Mouse (Mus musculus) liver, embryonic 16.5 days (tissue): ENCODE measurements at regions not wholly inside any gene's neighbourhood (a gene's known extent, or its start where the extent isn't known, plus 50 kb on each side); places are given as distances from the start of the nearest gene placed in this dataset.

ENCODE experiments used
- ATAC-seq: fragments of 200-750 bp; cut with Nextera tagmentation; 2 replicates; pipeline ENCODE4 v1.8.0; 2017; ENCODE audit warnings: low read depth, mild to moderate bottlenecking, moderate number of reproducible peaks, moderate library complexity
- H3K27ac ChIP-seq: fragments of 300-500 bp; sonication (generic); 2 replicates; pipeline ENCODE4 v1.5.1; 2014; ENCODE audit warnings: mild to moderate bottlenecking, low read length
- H3K27me3 ChIP-seq: fragments of 300-500 bp; sonication (generic); 2 replicates; pipeline ENCODE4 v1.6.1; 2014; ENCODE audit warnings: low read depth, low read length, mixed read lengths; ENCODE audit not compliant: control insufficient read depth, insufficient read depth
- H3K36me3 ChIP-seq: fragments of 300-500 bp; sonication (generic); 2 replicates; pipeline ENCODE4 v1.6.1; 2014; ENCODE audit warnings: mild to moderate bottlenecking; ENCODE audit not compliant: control insufficient read depth, insufficient read depth
- H3K4me1 ChIP-seq: fragments of 300-500 bp; sonication (generic); 2 replicates; pipeline ENCODE4 v1.6.1; 2014; ENCODE audit warnings: low read depth, low read length, mixed read lengths; ENCODE audit not compliant: control insufficient read depth
- H3K4me2 ChIP-seq: fragments of 300-500 bp; sonication (generic); 2 replicates; pipeline ENCODE4 v1.6.1; 2014; ENCODE audit warnings: low read depth, low read length, mixed read lengths
- H3K4me3 ChIP-seq: fragments of 300-500 bp; sonication (generic); 2 replicates; pipeline ENCODE4 v1.5.1; 2014; ENCODE audit warnings: low read depth, mild to moderate bottlenecking, low read length
- H3K9ac ChIP-seq: fragments of 300-500 bp; sonication (generic); 2 replicates; pipeline ENCODE4 v1.6.1; 2014; ENCODE audit warnings: low read depth, low read length
- H3K9me3 ChIP-seq: fragments of 300-500 bp; sonication (generic); replicated peaks from 2 replicates; pipeline ENCODE4 v1.6.1; 2016; ENCODE audit warnings: low read length; ENCODE audit not compliant: control insufficient read depth
- WGBS: fragments of 180-500 bp; shearing (Covaris S2); extraction: QIAGEN DNeasy Blood & Tissue Kit; methylation state at CpG from one replicate; pipeline ENCODE4 v1.1.7; 2014; ENCODE audit not compliant: insufficient replicate concordance; 5-methylcytosine and 5-hydroxymethylcytosine counted together

DNA sequence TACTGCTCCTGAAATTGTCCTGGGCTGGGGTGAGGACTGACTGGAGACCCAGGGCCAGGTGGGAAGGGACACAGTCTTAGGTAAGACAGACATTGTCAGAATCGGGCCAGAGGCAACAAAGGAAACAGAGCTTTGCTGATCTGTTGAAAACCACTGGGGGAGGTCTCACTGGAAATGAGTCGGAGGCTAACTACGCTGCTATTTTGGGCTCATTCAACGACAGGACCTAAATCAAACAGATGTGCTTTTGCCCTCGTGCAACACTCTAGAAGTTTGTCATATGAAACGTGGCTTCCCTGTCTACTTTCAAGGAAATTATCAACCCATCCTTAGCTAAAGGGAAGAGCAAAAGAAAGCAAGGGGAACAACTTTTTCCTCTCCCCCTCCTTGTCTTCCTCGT is 265.3 kb downstream of the Plpp3 start:
- H3K9ac ChIP-seq, result no peak overlapping the region
- 11% methylated on average over 7 of the region's 7 CpGs for WGBS
- H3K27ac ChIP-seq, result no peak overlapping the region
- no peaks in the 10 kb centered on the region for H3K27me3 ChIP-seq
- no peaks in the 10 kb centered on the region for H3K36me3 ChIP-seq
- no peaks in the 10 kb centered on the region for H3K4me1 ChIP-seq
- H3K9me3 ChIP-seq, result no peaks in the 10 kb centered on the region
- H3K4me3 ChIP-seq, result no peak overlapping the region
- no peak for ATAC-seq
- H3K4me2 ChIP-seq, result no peak overlapping the region

DNA sequence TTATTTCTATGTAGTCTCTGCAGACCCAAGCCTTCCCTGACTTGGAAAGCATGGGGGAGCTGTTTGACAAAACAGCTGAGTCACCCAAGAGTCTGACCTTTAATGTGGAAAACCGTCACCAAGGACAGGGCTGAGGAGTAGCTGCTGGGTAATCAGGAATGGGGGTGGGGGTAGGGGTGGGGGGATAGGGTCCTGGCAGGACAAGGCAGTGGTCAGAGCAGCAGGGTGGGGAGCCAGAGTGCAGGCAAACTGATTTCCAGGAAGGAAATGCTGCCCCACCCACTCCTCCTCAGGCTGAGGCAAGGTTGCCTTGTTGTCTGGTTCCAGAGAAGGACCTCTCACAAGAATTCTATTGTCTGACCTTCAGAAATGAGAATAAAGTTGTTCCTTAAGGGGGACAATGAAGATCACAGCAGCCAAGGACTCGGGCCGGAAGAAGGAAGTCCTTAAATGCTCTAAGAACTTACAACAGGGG is 266.6 kb downstream of the Plpp3 start:
- Histone ChIP-seq H3K4me3 (no peak overlapping the region), H3K27me3 (no peaks in the 10 kb centered on the region), H3K27ac (no peak overlapping the region), H3K36me3 (no peaks in the 10 kb centered on the region), H3K4me2 (no peak overlapping the region), H3K9ac (no peak overlapping the region), H3K9me3 (no peaks in the 10 kb centered on the region), H3K4me1 (no peaks in the 10 kb centered on the region)
- 48% methylated on average over 3 of the region's 3 CpGs for WGBS
- no peak for ATAC-seq

DNA sequence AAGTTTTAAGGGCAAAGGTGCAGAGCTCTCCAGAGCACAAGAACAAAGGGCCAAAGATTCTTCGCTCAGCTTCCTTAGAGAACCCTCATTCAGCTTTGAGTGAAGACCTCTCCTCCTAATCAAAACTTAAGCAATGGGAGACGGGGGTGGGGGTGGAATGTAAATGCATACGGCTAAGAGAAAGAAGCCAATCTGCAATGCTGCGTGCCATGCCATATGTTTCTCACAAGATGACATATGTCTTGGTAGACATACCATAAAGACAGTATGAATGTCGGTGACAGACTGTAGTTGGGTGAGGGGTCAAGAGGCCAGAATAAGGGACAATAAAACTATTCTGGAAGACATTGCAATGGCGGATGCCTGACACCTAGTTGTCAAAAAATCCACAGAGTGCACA is 267.9 kb downstream of the Plpp3 start:
- Histone ChIP-seq H3K9ac (no peak overlapping the region), H3K4me2 (no peak overlapping the region), H3K9me3 (no peaks in the 10 kb centered on the region), H3K36me3 (no peaks in the 10 kb centered on the region), H3K4me3 (no peak overlapping the region), H3K27me3 (no peaks in the 10 kb centered on the region), H3K4me1 (no peaks in the 10 kb centered on the region), H3K27ac (no peak overlapping the region)
- no peak for ATAC-seq
- 72% methylated on average over 6 of the region's 6 CpGs for WGBS

DNA sequence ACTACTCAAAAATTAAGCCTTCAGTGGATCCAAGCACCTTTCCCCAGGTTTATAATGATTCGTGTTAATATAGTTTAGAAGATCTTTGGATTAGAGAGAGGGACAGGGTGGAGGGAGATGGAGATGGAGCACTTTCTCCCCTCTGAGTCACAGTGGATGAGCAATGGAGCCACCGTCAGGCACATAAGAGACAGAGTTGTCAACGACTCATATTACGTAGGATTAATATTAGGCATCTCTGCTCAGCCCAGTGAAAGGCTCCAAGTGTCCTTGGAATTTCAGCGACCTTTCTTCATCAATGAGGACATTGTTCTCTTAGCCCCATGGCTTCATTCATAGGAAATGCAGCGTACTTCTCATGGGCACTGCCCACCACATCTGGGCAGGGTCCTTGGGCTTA is 270.4 kb downstream of the Plpp3 start:
- Histone ChIP-seq H3K4me3 (no peak overlapping the region), H3K9ac (no peak overlapping the region), H3K36me3 (no peaks in the 10 kb centered on the region), H3K4me2 (no peak overlapping the region), H3K4me1 (no peaks in the 10 kb centered on the region), H3K27ac (no peak overlapping the region), H3K9me3 (no peaks in the 10 kb centered on the region), H3K27me3 (no peaks in the 10 kb centered on the region)
- ATAC-seq, result no peak
- WGBS, result 64% methylated on average over 6 of the region's 6 CpGs

DNA sequence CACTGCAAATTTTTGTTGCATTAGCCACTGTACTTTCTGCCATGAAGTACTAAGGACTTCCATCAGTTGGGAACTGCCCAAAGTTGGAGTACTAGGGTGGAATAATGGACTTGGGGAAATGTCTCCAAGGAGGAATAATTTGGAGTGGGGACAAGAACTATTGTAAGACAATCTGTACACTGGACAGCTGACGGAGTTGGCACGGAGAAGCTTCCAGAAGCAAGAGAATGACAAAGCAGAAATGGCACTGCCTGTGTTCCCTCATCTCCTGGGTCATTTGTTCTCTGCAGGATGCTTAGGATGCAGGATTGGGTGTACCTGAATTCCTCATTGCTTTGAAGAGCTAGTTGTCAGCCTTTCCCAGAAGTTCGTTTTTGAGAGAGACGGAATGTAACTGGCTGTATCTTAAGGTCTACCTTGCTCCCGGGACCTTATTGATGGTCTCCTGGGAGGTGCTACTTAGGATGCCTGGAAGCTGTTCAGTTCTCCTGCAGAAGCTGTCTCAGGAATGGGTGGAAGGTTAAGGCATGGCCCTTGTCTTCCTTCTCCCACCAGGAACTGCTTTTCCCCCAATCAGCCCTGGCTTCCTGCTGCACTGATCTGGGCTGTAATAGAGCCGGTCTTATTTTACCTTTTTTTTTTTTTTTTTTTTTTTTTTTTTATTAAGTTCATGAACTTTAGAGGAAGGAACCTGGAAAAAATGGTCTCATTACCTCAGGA is 272.4 kb downstream of the Plpp3 start:
- Histone ChIP-seq H3K27ac (no peak overlapping the region), H3K4me1 (no peaks in the 10 kb centered on the region), H3K27me3 (no peaks in the 10 kb centered on the region), H3K9ac (no peak overlapping the region), H3K9me3 (no peaks in the 10 kb centered on the region), H3K4me2 (no peak overlapping the region), H3K4me3 (no peak overlapping the region), H3K36me3 (no peaks in the 10 kb centered on the region)
- WGBS, result 72% methylated on average over 6 of the region's 6 CpGs
- no peak for ATAC-seq

DNA sequence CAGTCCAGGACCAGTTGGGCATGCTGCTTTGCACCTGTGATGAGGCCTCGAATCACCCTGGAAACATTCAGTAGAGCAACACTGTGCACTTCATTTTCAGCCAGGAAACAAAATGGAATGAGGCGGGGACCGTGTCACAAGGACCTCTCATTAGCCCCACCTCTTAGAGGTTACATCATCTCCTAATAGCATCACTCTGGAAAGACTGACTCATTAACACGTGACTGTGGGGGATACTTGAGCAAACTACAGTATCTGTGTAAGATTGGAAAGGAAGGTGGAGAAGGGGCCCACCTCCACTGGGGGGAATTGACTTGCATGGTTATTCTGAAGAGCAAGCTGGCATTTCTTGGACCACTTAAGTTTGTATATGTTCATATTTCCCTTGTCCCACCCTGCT is 275.3 kb downstream of the Plpp3 start:
- no peaks in the 10 kb centered on the region for H3K9me3 ChIP-seq
- ATAC-seq, result no peak
- no peaks in the 10 kb centered on the region for H3K4me1 ChIP-seq
- no peak overlapping the region for H3K27ac ChIP-seq
- H3K9ac ChIP-seq, result no peak overlapping the region
- H3K4me2 ChIP-seq, result no peak overlapping the region
- no peak overlapping the region for H3K4me3 ChIP-seq
- H3K27me3 ChIP-seq, result no peaks in the 10 kb centered on the region
- WGBS, result 62% methylated on average over 4 of the region's 4 CpGs
- H3K36me3 ChIP-seq, result no peaks in the 10 kb centered on the region

DNA sequence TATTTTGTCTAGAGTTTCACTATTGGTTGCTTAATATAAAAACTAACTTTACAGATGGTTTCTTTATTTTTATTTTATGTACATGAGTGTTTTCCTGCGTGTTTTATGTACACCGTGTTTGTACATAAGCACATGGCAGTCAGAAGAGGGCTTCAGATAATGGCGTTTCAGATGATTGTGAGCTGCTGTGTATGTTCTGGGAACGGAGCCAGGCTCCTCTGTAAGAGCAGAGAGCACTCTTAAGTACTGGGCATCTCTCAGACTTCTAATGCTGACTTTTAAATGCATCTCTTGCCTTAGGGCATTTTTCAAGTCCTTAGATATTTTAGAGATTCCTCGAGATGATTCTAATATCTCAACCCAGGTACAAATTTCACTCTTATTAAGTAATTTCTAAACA is 280.0 kb downstream of the Plpp3 start:
- Histone ChIP-seq H3K36me3 (no peaks in the 10 kb centered on the region), H3K9me3 (no peaks in the 10 kb centered on the region), H3K4me3 (no peak overlapping the region), H3K9ac (no peak overlapping the region), H3K27me3 (no peaks in the 10 kb centered on the region), H3K27ac (no peak overlapping the region), H3K4me2 (no peak overlapping the region), H3K4me1 (no peaks in the 10 kb centered on the region)
- no peak for ATAC-seq
- WGBS, result 60% methylated on average over 5 of the region's 5 CpGs

DNA sequence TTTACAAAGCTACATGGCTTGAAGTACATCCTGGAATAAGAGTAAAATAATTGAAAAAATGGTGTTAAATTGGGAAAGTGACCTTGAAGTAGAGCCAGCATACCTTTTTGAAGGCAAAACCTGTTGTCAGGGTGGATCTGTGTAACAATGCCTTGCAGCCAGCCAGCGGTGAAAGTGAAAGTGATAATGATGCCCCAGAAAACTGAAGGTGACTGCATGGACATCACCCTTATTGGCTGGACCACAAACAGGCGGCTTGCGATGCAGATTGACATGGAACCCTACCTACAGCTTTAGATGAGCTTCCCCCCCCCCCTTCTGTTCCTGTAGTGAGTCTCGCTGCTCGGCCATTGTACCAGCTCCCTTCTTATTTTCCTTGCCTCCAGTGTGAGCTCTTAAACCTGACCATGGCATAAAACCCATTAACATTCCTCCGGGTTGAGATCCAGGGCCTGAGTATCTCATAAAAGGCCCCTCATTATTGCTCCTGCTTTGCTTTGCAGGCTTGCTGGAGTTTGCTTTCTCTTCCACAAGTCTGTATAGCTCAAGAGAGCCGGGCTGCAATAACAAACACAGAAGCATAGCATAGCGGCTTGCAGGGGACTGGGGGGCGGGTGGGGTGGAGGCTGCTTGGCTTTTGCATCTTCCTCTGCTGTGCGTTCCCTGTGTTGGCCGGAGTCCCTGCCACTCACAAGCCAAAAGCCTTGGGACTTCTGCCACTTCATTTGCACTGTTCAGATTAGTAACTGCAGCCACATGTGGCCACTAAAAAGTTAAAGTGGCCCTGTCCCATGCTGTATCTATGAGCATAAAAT is 292.1 kb downstream of the Plpp3 start:
- H3K9me3 ChIP-seq, result no peaks in the 10 kb centered on the region
- H3K4me2 ChIP-seq, result no peak overlapping the region
- H3K4me1 ChIP-seq, result no peaks in the 10 kb centered on the region
- H3K4me3 ChIP-seq, result no peak overlapping the region
- H3K9ac ChIP-seq, result no peak overlapping the region
- no peak for ATAC-seq
- 62% methylated on average over 11 of the region's 11 CpGs for WGBS
- H3K36me3 ChIP-seq, result no peaks in the 10 kb centered on the region
- H3K27ac ChIP-seq, result no peak overlapping the region
- H3K27me3 ChIP-seq, result no peaks in the 10 kb centered on the region

DNA sequence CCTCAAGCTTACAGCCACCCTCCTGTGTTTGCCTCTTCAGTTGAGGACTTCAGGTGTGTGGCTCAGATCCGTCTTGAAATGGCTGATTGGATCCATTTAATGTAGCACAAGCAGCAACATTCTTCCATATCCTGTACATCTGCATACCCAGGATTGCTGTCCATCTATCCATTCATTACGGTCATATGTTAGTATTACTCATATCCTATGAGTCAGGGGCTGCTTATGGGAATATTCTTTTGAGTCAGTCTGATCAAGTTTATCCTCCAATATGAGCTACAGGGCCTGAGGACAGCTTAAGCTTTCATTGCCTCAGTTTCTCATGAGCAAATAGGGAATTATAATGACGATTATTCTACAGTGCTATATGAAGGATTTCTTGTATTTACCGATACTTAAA is 293.7 kb downstream of the Plpp3 start:
- H3K4me1 ChIP-seq, result no peaks in the 10 kb centered on the region
- H3K4me3 ChIP-seq, result no peak overlapping the region
- H3K9me3 ChIP-seq, result no peaks in the 10 kb centered on the region
- no peak overlapping the region for H3K4me2 ChIP-seq
- no peak for ATAC-seq
- no peak overlapping the region for H3K27ac ChIP-seq
- no peak overlapping the region for H3K9ac ChIP-seq
- no peaks in the 10 kb centered on the region for H3K36me3 ChIP-seq
- no peaks in the 10 kb centered on the region for H3K27me3 ChIP-seq
- WGBS, result 65% methylated on average over 4 of the region's 4 CpGs
